Mouse (Mus musculus): ENCODE results near the gene Naa80. TPM values are rescaled to one million over a fixed set of nuclear protein-coding genes. Genes with fewer than 3 reads are reported as not detected.
"Not testable (repeated sequence)": the region's sequence is repeated elsewhere in the genome, so short reads cannot be mapped to it uniquely, and the experiment has no call there.

The Naa80 gene
- polyA plus RNA-seq, 1 experiment from 2014 or later = 22.5 TPM

- DNase-seq (ENCODE audit: low spot score) = no peak
- Histone ChIP-seq H3K4me1 (peaks cover 72% of the 10 kb centered on the region), H3K27me3 (ENCODE audit: low read depth, poor library complexity, severe bottlenecking) (peaks cover 21% of the 10 kb centered on the region), H3K36me3 (peaks cover 24% of the 10 kb centered on the region), H3K27ac (peak overlapping the region; percentile 93), H3K9me3 (replicated peaks) (no peaks in the 10 kb centered on the region), H3K4me3 (peak overlapping the region; percentile 83)
- 5% methylated on average over 37 of the region's 37 CpGs for WGBS
Measured at GRCm38 (mm10) chr9:107553541-107554318, 25.0 kb upstream of the Naa80 start.

- under 1% methylated on average over 53 of the region's 53 CpGs for WGBS
- peaks cover 15% of the 10 kb centered on the region for H3K27me3 ChIP-seq (ENCODE audit: low read depth, poor library complexity, severe bottlenecking)
- H3K4me3 ChIP-seq = peak overlapping the region; percentile 83
- no peaks in the 10 kb centered on the region for H3K9me3 ChIP-seq (replicated peaks)
- peaks cover 71% of the 10 kb centered on the region for H3K4me1 ChIP-seq
- H3K27ac ChIP-seq = peak overlapping the region; percentile 93
- H3K36me3 ChIP-seq = peaks cover 30% of the 10 kb centered on the region
- peak; percentile 96 for DNase-seq (ENCODE audit: low spot score)
Measured at GRCm38 (mm10) chr9:107554319-107554825, 24.3 kb upstream of the Naa80 start.

- Histone ChIP-seq H3K36me3 (peaks cover 37% of the 10 kb centered on the region), H3K9me3 (replicated peaks) (no peaks in the 10 kb centered on the region), H3K27ac (peak overlapping the region; percentile 93), H3K27me3 (ENCODE audit: low read depth, poor library complexity, severe bottlenecking) (peaks cover 9% of the 10 kb centered on the region), H3K4me3 (peak overlapping the region; percentile 83), H3K4me1 (peaks cover 65% of the 10 kb centered on the region)
- no peak for DNase-seq (ENCODE audit: low spot score)
- under 1% methylated on average over 23 of the region's 23 CpGs for WGBS
Measured at GRCm38 (mm10) chr9:107555031-107555457, 23.6 kb upstream of the Naa80 start.

- DNase-seq (ENCODE audit: low spot score) = no peak
- WGBS = 60% methylated on average over 2 of the region's 2 CpGs
Measured at GRCm38 (mm10) chr9:107555701-107556100, 23.0 kb upstream of the Naa80 start.

GRCm38 (mm10) chr9:107556346-107556745 lies 22.3 kb upstream of the Naa80 start:
- Histone ChIP-seq H3K27ac (no peak overlapping the region), H3K4me3 (peak overlapping the region; percentile 83), H3K4me1 (peaks cover 53% of the 10 kb centered on the region), H3K27me3 (ENCODE audit: low read depth, poor library complexity, severe bottlenecking) (no peaks in the 10 kb centered on the region), H3K36me3 (peaks cover 50% of the 10 kb centered on the region), H3K9me3 (replicated peaks) (no peaks in the 10 kb centered on the region)
- WGBS = 88% methylated on average over 3 of the region's 3 CpGs
- no peak for DNase-seq (ENCODE audit: low spot score)

More at GRCm38 (mm10) chr9:107555701-107556100, 23.0 kb upstream of the Naa80 start:
- Histone ChIP-seq H3K4me3 (peak overlapping the region; percentile 83), H3K4me1 (peaks cover 59% of the 10 kb centered on the region), H3K9me3 (replicated peaks) (no peaks in the 10 kb centered on the region), H3K27ac (peak overlapping the region; percentile 93; the same call in 1 of the 2 replicates), H3K27me3 (ENCODE audit: low read depth, poor library complexity, severe bottlenecking) (peaks cover 2% of the 10 kb centered on the region), H3K36me3 (peaks cover 44% of the 10 kb centered on the region)

- H3K27me3 ChIP-seq (ENCODE audit: low read depth, poor library complexity, severe bottlenecking) = no peaks in the 10 kb centered on the region
- peak; percentile 97 for DNase-seq (ENCODE audit: low spot score)
- WGBS = under 1% methylated on average over 46 of the region's 46 CpGs
- H3K36me3 ChIP-seq = peaks cover 69% of the 10 kb centered on the region
- peak within 1 kb of the TSS; percentile 83 for H3K27ac ChIP-seq
- H3K4me1 ChIP-seq = peaks cover 60% of the 10 kb centered on the region
- no peaks in the 10 kb centered on the region for H3K9me3 ChIP-seq (replicated peaks)
- peak within 1 kb of the TSS; percentile 95 for H3K4me3 ChIP-seq
Measured at GRCm38 (mm10) chr9:107563029-107563581, 15.6 kb upstream of the Naa80 start, which contains the start of gene Tusc2. TSS of gene Tusc2 (plus strand) at chr9:107563255.

- peaks cover 52% of the 10 kb centered on the region for H3K36me3 ChIP-seq
- not testable (repeated sequence) for H3K9me3 ChIP-seq (replicated peaks); DNase-seq (ENCODE audit: low spot score); H3K4me3 ChIP-seq; H3K27me3 ChIP-seq (ENCODE audit: low read depth, poor library complexity, severe bottlenecking)
- 54% methylated on average over 5 of the region's 5 CpGs for WGBS
- peaks cover 75% of the 10 kb centered on the region for H3K4me1 ChIP-seq
- H3K27ac ChIP-seq = peak overlapping the region; percentile 31; the same call in 1 of the 2 replicates
Measured at GRCm38 (mm10) chr9:107565556-107565955, 13.1 kb upstream of the Naa80 start.

GRCm38 (mm10) chr9:107566041-107566709 lies 12.5 kb upstream of the Naa80 start:
- no peaks in the 10 kb centered on the region for H3K9me3 ChIP-seq (replicated peaks)
- H3K27me3 ChIP-seq (ENCODE audit: low read depth, poor library complexity, severe bottlenecking) = no peaks in the 10 kb centered on the region
- peaks cover 52% of the 10 kb centered on the region for H3K36me3 ChIP-seq
- DNase-seq (ENCODE audit: low spot score) = peak; percentile 84
- 0 out of 2 replicates have a peak overlapping the region, but pooled peaks have one; percentile 22 for H3K27ac ChIP-seq
- 62% methylated on average over 15 of the region's 15 CpGs for WGBS
- no peak overlapping the region; the same call in 1 of the 2 replicates for H3K4me3 ChIP-seq
- peaks cover 82% of the 10 kb centered on the region for H3K4me1 ChIP-seq

GRCm38 (mm10) chr9:107566855-107567254 lies 11.8 kb upstream of the Naa80 start:
- no peaks in the 10 kb centered on the region for H3K27me3 ChIP-seq (ENCODE audit: low read depth, poor library complexity, severe bottlenecking)
- peaks cover 52% of the 10 kb centered on the region for H3K36me3 ChIP-seq
- H3K27ac ChIP-seq = peak overlapping the region; percentile 96
- 76% methylated on average over 3 of the region's 3 CpGs for WGBS
- H3K4me1 ChIP-seq = peaks cover 83% of the 10 kb centered on the region
- no peaks in the 10 kb centered on the region for H3K9me3 ChIP-seq (replicated peaks)
- DNase-seq (ENCODE audit: low spot score) = no peak
- H3K4me3 ChIP-seq = peak overlapping the region; percentile 83; the same call in 1 of the 2 replicates

GRCm38 (mm10) chr9:107567702-107568319 lies 10.9 kb upstream of the Naa80 start, which contains the start of gene Hyal2:
TSS of gene Hyal2 (plus strand) at chr9:107567945.
- peak; percentile 58 for DNase-seq (ENCODE audit: low spot score)
- H3K36me3 ChIP-seq = peaks cover 52% of the 10 kb centered on the region
- no peaks in the 10 kb centered on the region for H3K27me3 ChIP-seq (ENCODE audit: low read depth, poor library complexity, severe bottlenecking)
- whole genome bisulfite sequencing = 4% methylated on average over 18 of the region's 18 CpGs
- peak within 1 kb of the TSS; percentile 83 for H3K4me3 ChIP-seq
- H3K27ac ChIP-seq = peak within 1 kb of the TSS; percentile 96
- no peaks in the 10 kb centered on the region for H3K9me3 ChIP-seq (replicated peaks)
- peaks cover 79% of the 10 kb centered on the region for H3K4me1 ChIP-seq

- no peaks in the 10 kb centered on the region for H3K27me3 ChIP-seq (ENCODE audit: low read depth, poor library complexity, severe bottlenecking)
- under 1% methylated on average over 41 of the region's 41 CpGs for WGBS
- no peaks in the 10 kb centered on the region for H3K9me3 ChIP-seq (replicated peaks)
- H3K27ac ChIP-seq = peak overlapping the region; percentile 96
- DNase-seq (ENCODE audit: low spot score) = peak; percentile 91
- H3K4me1 ChIP-seq = peaks cover 71% of the 10 kb centered on the region
- H3K36me3 ChIP-seq = peaks cover 59% of the 10 kb centered on the region
- peak overlapping the region; percentile 83 for H3K4me3 ChIP-seq
Measured at GRCm38 (mm10) chr9:107568331-107569261, 10.1 kb upstream of the Naa80 start.

All from limb, embryonic 10.5 days (tissue).